Mouse (Mus musculus) embryonic facial prominence, embryonic 11.5 days (tissue): ENCODE data around the gene Ppm1a. TPM values are rescaled to one million over a fixed set of nuclear protein-coding genes. Genes with fewer than 3 reads are reported as not detected.

ENCODE experiments used
- ATAC-seq: fragments of 200-750 bp; cut with Nextera tagmentation; replicated peaks from 2 replicates; pipeline ENCODE4 v1.8.0; 2017; ENCODE audit warnings: low read depth; ENCODE audit not compliant: insufficient number of reproducible peaks, low FRiP score, low TSS enrichment
- DNase-seq: peaks from one replicate; pipeline ENCODE4 v3.0.0-alpha.2; 2015; ENCODE audit warnings: low spot score
- H3K27ac ChIP-seq: fragments of 300-500 bp; sonication (generic); replicated peaks from 2 replicates; pipeline ENCODE4 v1.5.1; 2014; ENCODE audit warnings: mild to moderate bottlenecking, low read depth, low read length, control low read depth
- H3K27me3 ChIP-seq: fragments of 300-500 bp; sonication (generic); 2 replicates; pipeline ENCODE4 v1.6.1; 2014; ENCODE audit warnings: mild to moderate bottlenecking, low read length, moderate library complexity, mixed read lengths; ENCODE audit not compliant: control insufficient read depth, insufficient read depth
- H3K36me3 ChIP-seq: fragments of 300-500 bp; sonication (generic); replicated peaks from 2 replicates; pipeline ENCODE4 v1.6.1; 2014; ENCODE audit warnings: low read depth, mild to moderate bottlenecking, low read length, moderate library complexity, mixed read lengths; ENCODE audit not compliant: control insufficient read depth, insufficient read depth
- H3K4me1 ChIP-seq: fragments of 300-500 bp; sonication (generic); 2 replicates; pipeline ENCODE4 v1.6.1; 2014; ENCODE audit warnings: low read length, mixed read lengths; ENCODE audit not compliant: control insufficient read depth, insufficient read depth
- H3K4me2 ChIP-seq: fragments of 300-500 bp; sonication (generic); 2 replicates; pipeline ENCODE4 v1.6.1; 2014; ENCODE audit warnings: low read depth, mild to moderate bottlenecking, control low read depth, low read length, moderate library complexity
- H3K4me3 ChIP-seq: fragments of 300-500 bp; sonication (generic); 2 replicates; pipeline ENCODE4 v1.5.1; 2014; ENCODE audit warnings: low read depth, low read length, control low read depth
- H3K9ac ChIP-seq: fragments of 300-500 bp; sonication (generic); replicated peaks from 2 replicates; pipeline ENCODE4 v1.6.1; 2014; ENCODE audit warnings: mild to moderate bottlenecking, control low read depth, low read length
- H3K9me3 ChIP-seq: fragments of 300-500 bp; sonication (generic); replicated peaks from 2 replicates; pipeline ENCODE4 v1.6.1; 2016; ENCODE audit warnings: mild to moderate bottlenecking, low read length, inconsistent platforms, mixed read lengths; ENCODE audit not compliant: control insufficient read depth
- WGBS: fragments of 180-500 bp; shearing (Covaris S2); extraction: QIAGEN DNeasy Blood & Tissue Kit; methylation state at CpG from one replicate; pipeline ENCODE4 v1.1.7; 2014; 5-methylcytosine and 5-hydroxymethylcytosine counted together
- polyA plus RNA-seq: library from polyadenylated mRNA; unstranded; fragments of >200 nt; fragmentation: Nextera tagmentation; extraction: Ambion mirVana; gene quantifications from 2 replicates; pipeline ENCODE4 v1.2.1, GENCODE M21; 2014

Gene Ppm1a
- polyA plus RNA-seq, 1 experiment from 2014 or later, result 74.6 TPM

- Histone ChIP-seq H3K4me3 (no peak overlapping the region), H3K27me3 (no peaks in the 10 kb centered on the region), H3K36me3 (no peaks in the 10 kb centered on the region), H3K4me2 (no peak overlapping the region), H3K9me3 (no peaks in the 10 kb centered on the region), H3K9ac (no peak overlapping the region), H3K27ac (no peak overlapping the region), H3K4me1 (no peaks in the 10 kb centered on the region)
- 88% methylated on average over 2 of the region's 2 CpGs for WGBS
- DNase-seq (no peak), ATAC-seq (no peak)
Measured at GRCm38 (mm10) chr12:72749500-72749899, 7.8 kb upstream of the Ppm1a start.

GRCm38 (mm10) chr12:72750016-72750415 lies 7.2 kb upstream of the Ppm1a start:
- WGBS, result 80% methylated on average over 5 of the region's 5 CpGs
- Histone ChIP-seq H3K4me3 (no peak overlapping the region), H3K9me3 (no peaks in the 10 kb centered on the region), H3K27me3 (no peaks in the 10 kb centered on the region), H3K36me3 (no peaks in the 10 kb centered on the region), H3K4me1 (no peaks in the 10 kb centered on the region), H3K27ac (no peak overlapping the region), H3K9ac (no peak overlapping the region), H3K4me2 (no peak overlapping the region)
- no peak for ATAC-seq
- DNase-seq, result no peak

- no peaks in the 10 kb centered on the region for H3K4me1 ChIP-seq
- 84% methylated on average over 2 of the region's 2 CpGs for WGBS
- H3K27me3 ChIP-seq, result no peaks in the 10 kb centered on the region
- H3K36me3 ChIP-seq, result no peaks in the 10 kb centered on the region
- no peak overlapping the region for H3K27ac ChIP-seq
- H3K4me2 ChIP-seq, result no peak overlapping the region
- H3K9ac ChIP-seq, result no peak overlapping the region
- DNase-seq (no peak), ATAC-seq (no peak)
- H3K9me3 ChIP-seq, result no peaks in the 10 kb centered on the region
- H3K4me3 ChIP-seq, result no peak overlapping the region
Measured at GRCm38 (mm10) chr12:72750606-72751005, 6.6 kb upstream of the Ppm1a start.

- peak; percentile 64 for DNase-seq
- peak overlapping the region; percentile 47; the same call in 1 of the 2 replicates for H3K27ac ChIP-seq
Measured at GRCm38 (mm10) chr12:72757596-72757995, 341 bp downstream of the Ppm1a start.

GRCm38 (mm10) chr12:72759956-72760355 lies 2.7 kb downstream of the Ppm1a start:
- Histone ChIP-seq H3K27ac (no peak overlapping the region), H3K27me3 (no peaks in the 10 kb centered on the region), H3K36me3 (no peaks in the 10 kb centered on the region), H3K4me1 (no peaks in the 10 kb centered on the region), H3K9ac (no peak overlapping the region), H3K9me3 (no peaks in the 10 kb centered on the region), H3K4me2 (no peak overlapping the region), H3K4me3 (peak overlapping the region; percentile 96)
- no peak for DNase-seq
- 16% methylated on average over 7 of the region's 7 CpGs for WGBS
- no peak for ATAC-seq

More at GRCm38 (mm10) chr12:72757596-72757995, 341 bp downstream of the Ppm1a start:
- H3K9ac ChIP-seq, result no peak overlapping the region
- H3K27me3 ChIP-seq, result no peaks in the 10 kb centered on the region
- 0 out of 2 replicates have a peak overlapping the region, but pooled peaks have one; percentile 4 for H3K4me2 ChIP-seq
- no peak for ATAC-seq
- no peaks in the 10 kb centered on the region for H3K4me1 ChIP-seq
- WGBS, result 0% methylated on average over 1 of the region's 1 CpGs
- no peaks in the 10 kb centered on the region for H3K36me3 ChIP-seq
- H3K4me3 ChIP-seq, result no peak overlapping the region
- no peaks in the 10 kb centered on the region for H3K9me3 ChIP-seq

GRCm38 (mm10) chr12:72760376-72761229 lies 3.3 kb downstream of the Ppm1a start:
- Histone ChIP-seq H3K4me3 (peak overlapping the region; percentile 96), H3K27me3 (no peaks in the 10 kb centered on the region), H3K36me3 (no peaks in the 10 kb centered on the region), H3K9ac (peak overlapping the region; percentile 98), H3K9me3 (no peaks in the 10 kb centered on the region), H3K27ac (peak overlapping the region; percentile 96), H3K4me2 (peak overlapping the region; percentile 52), H3K4me1 (no peaks in the 10 kb centered on the region)
- peak; percentile 89 for DNase-seq
- ATAC-seq, result peak; percentile 94
- under 1% methylated on average over 59 of the region's 78 CpGs for WGBS

- 0% methylated on average over 16 of the region's 71 CpGs for WGBS
- peak overlapping the region; percentile 96 for H3K4me3 ChIP-seq
- DNase-seq (peak; percentile 96), ATAC-seq (peak; percentile 70)
- no peaks in the 10 kb centered on the region for H3K4me1 ChIP-seq
- no peaks in the 10 kb centered on the region for H3K27me3 ChIP-seq
- no peaks in the 10 kb centered on the region for H3K36me3 ChIP-seq
- no peaks in the 10 kb centered on the region for H3K9me3 ChIP-seq
- H3K9ac ChIP-seq, result peak overlapping the region; percentile 98
- H3K27ac ChIP-seq, result peak overlapping the region; percentile 96
- H3K4me2 ChIP-seq, result peak overlapping the region; percentile 48
Measured at GRCm38 (mm10) chr12:72761230-72761648, 4.0 kb downstream of the Ppm1a start.

- H3K27me3 ChIP-seq, result no peaks in the 10 kb centered on the region
Measured at GRCm38 (mm10) chr12:72761649-72762261, 4.5 kb downstream of the Ppm1a start.

More at GRCm38 (mm10) chr12:72761649-72762261, 4.5 kb downstream of the Ppm1a start:
- Histone ChIP-seq H3K4me2 (peak overlapping the region; percentile 48), H3K36me3 (no peaks in the 10 kb centered on the region), H3K4me1 (no peaks in the 10 kb centered on the region), H3K27ac (peak overlapping the region; percentile 96), H3K9me3 (no peaks in the 10 kb centered on the region), H3K4me3 (peak overlapping the region; percentile 96), H3K9ac (peak overlapping the region; percentile 98)
- DNase-seq (peak; percentile 76), ATAC-seq (peak; percentile 70)
- WGBS, result 0% methylated on average over 32 of the region's 43 CpGs
